Mouse (Mus musculus) regulatory T cell (primary cell): Measurements from ENCODE around the gene Pga5.

Experiments used
- in situ Hi-C: fragments of 300-600 bp; cut with MboI, MseI; formaldehyde crosslinking; loops from one replicate; pipeline ENCODE4 v1.15.1; 2025; ENCODE audit warnings: high pct_unique_total_duplicates

Gene Pga5

DNA sequence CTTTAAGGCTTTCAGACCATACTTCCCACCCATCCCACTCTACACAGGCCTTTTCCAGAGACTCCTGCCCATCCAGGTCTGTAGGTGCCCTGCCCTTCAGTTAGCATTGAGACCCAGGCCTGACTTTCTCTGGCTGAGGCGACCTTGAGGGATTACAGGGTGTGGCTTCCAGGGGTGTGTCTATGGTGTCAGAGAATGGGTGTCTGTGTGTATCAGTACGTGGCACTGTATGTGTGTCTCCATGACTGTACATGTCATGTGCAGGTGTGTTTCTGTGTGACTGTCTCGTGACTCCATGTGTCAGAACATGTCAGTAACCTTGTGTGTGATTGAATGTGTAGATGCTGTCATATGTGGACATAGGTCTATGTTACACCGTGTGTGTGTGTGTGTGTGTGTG is 6.6 kb downstream of the Pga5 start:
- in situ Hi-C loops, result loop anchor here (25.0 kb wide), 1 partner anchor 991 kb away; the partner anchor contains the start of gene Oosp2

DNA sequence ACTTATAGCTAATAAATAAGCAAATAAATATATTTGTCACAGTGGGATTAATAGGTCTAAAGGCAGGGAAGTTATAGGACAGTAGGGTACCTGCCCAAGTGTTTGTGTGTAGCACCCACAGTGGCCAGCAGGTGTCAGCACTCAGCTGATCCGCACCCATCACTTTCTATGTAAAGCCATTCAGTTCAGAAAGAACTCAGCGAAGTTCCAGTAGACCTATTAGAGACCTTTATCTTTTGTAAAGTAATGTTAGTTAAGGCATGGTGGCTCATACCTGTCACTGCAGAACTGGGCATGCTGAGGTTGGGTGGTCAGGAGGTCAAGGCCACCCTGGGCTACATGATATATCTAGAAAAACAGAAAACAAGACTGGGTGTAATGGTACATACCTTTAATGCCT is 12.4 kb downstream of the Pga5 start:
- in situ Hi-C loops, result loop anchor here (5.0 to 25.0 kb wide), 3 partner anchors 297 to 997 kb away; partner anchors contain the start of gene Oosp2

DNA sequence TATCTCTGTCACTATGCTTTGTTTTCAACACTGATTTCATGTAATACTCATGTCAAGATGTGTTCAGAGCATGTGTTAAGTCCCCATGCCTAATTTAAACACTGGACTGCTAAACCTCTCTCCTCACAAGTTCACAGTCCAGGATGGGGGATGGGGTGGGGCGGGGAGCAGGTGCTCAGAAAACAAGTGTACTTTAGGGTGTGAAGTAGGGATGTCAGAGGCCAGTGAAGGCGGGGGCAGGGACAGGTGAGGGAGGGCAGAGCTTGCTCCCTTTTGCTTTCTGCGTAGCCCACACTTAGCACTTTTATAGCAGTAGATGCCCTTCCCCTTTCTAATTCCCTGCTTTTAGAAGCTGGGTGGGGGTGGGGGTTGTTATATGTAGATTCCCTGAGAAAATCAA is 12.8 kb downstream of the Pga5 start:
- in situ Hi-C loops, result loop anchor here (5.0 to 25.0 kb wide), 3 partner anchors 297 to 997 kb away; partner anchors contain the start of gene Oosp2

DNA sequence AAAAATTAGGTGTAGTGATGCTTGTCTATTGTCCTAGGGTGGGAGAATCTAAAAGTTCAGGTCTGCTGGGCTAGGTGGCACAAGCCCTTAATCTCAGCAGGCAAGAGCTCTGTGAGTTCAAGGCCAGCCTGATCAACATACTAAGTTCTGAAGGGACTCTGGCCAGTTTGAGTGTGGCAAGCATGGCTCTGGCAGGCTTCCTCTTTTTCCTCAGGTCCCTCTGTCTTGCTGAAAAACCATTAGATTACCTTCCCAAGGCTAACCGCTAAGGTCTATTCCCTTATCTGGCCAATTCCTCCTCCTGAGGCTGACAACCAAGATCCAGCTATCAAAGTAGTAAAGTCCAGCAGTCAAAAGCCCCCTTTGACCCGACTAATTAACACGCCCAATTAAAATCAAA is 15.2 kb downstream of the Pga5 start:
- in situ Hi-C loops, result loop anchor here (10.0 to 25.0 kb wide), 2 partner anchors 642 to 1000 kb away; partner anchors contain the start of gene Oosp2

DNA sequence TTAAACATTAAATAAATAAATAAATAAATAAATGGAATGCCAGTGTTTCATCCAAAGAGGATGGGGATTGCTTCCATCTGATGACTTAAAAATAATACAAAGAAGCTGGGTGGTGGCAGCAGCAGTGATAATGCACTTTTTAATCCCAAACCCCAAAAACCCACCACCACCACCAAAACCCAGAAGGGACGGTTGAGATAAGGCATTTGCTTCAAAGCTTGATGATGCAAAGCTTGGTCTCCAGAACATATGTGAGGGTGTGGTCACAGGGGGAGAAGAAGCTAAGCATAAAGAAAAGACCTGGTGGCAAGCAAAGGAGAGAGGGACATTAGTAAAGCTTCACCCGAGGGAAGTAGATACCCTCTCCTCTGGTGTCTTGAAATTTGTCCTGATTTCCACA is 16.0 kb downstream of the Pga5 start:
- in situ Hi-C loops, result loop anchor here (10.0 to 25.0 kb wide), 2 partner anchors 643 to 1000 kb away; partner anchors contain the start of gene Oosp2

DNA sequence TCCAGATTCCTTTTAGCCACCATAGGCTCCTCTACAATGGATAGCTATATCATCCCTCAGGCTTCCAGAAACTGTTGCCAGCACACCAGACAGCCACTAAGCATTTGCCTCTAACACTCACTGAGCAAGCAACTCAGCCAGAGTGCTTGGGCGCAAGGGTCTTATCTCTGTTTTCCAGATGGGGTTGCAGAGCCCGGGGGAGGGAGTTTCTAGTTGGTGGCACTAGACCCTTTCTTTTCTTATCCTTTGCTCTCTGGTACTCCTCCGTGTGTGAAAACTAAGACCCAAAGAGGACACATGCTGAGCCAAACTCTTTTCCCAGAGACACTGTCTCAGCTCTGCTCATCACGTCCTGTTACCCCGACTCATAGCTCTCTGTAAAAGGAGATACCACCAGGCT is 16.5 kb downstream of the Pga5 start:
- in situ Hi-C loops, result loop anchor here (10.0 to 25.0 kb wide), 2 partner anchors 643 to 1001 kb away; partner anchors contain the start of gene Oosp2

DNA sequence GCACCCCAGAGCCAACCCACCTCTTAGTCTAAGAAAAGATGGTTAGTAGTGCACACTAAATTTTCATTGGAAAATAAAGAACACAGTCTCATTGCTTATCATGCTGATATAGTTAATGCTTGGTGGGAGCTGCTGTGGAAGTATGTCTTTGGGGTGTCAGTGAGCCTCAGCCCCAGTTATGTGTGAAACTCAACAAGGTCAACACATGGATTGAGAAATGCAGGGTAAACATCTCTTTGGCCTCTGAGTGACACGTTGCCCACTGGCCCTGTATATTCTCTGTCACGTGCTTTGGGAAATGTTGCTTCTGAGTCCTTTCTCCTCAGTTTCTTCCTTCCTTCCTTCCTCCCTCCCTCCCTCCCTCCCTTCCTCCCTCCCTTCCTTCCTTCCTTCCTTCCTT is 19.5 kb downstream of the Pga5 start:
- in situ Hi-C loops, result loop anchor here (10.0 to 25.0 kb wide), 2 partner anchors 1004 to 1176 kb away; partner anchors contain the start of genes Olfr1417 and Oosp2

DNA sequence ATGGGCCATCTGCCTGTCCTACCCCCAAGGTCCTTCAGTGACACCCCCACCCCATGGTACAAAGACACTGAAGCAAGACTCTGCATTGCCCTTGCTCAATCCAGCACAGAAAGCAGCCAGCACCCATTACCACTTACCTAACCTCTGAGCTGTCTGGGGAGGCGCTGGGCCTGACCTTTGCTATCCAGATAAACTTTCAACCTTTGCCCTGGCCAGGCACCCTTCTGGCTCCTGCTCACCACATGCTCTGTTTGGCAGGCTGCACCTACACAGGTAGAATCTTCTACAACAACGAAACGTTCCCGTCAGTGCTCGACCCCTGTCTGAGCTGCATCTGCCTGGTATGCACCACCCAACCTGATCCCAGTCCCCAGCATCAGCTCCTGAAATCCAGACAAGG is 20.1 kb downstream of the Pga5 start:
- in situ Hi-C loops, result loop anchor here (10.0 to 25.0 kb wide), 2 partner anchors 1005 to 1177 kb away; partner anchors contain the start of genes Olfr1417 and Oosp2

DNA sequence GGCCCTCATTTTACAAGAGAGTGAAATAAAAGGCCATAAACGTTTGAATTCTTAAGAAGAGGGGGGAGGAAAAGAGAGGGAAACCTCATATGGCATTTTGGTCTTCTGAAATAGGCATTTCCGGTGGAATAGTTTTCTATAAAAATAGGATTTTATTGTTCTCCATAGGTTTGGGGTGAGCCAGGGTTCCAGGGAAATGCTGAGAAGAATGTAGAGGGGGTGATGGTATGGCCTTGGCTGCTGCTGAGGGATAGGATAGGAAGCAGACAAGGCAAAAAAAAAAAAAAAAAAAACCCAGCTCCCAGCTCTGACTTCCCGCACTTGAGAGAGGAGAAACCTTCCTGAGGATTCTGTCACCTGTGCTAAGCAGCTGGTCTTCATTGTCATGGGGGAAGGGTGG is 21.8 kb downstream of the Pga5 start:
- in situ Hi-C loops, result loop anchor here (10.0 to 25.0 kb wide), 2 partner anchors 1006 to 1179 kb away; partner anchors contain the start of genes Olfr1417 and Oosp2

DNA sequence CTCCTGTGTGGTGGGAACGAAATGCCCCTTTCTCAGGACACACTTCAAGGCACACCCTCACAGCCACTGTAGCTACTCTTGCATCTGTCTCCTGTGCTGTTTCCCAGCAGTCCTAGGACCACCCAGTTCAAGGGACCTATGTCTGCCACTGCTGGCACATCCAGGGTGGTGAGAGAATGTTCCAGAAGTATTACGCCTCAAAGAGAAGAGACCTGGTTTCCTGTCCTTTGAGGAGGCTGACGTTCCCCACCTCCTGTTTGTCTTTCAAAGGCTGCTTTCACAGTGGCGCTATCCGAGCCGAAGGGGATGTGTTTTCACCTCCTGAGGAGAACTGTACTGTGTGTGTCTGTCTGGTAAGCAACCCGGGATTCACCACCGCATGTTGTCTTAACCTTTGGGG is 29.7 kb downstream of the Pga5 start:
- in situ Hi-C loops, result no loop called here

DNA sequence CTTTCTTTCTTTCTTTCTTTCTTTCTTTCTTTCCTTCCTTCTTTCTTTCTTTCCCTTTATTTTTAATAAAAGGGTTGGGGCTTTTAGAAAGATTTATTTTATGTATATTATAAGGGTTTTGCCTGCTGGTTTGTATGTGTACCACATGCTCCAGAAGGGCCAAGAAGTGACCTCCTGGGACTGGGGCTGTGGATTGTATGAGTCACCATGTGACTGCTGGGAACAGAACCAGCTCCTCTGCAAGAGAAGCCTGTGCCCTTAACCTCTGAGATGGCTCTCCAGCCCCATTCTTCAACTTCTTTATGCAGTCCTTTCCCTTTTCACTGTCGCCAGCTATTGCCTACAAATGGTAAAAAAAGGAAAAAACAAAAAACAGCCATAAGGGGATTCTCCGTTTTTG is 32.3 kb downstream of the Pga5 start:
- in situ Hi-C loops, result no loop called here

DNA sequence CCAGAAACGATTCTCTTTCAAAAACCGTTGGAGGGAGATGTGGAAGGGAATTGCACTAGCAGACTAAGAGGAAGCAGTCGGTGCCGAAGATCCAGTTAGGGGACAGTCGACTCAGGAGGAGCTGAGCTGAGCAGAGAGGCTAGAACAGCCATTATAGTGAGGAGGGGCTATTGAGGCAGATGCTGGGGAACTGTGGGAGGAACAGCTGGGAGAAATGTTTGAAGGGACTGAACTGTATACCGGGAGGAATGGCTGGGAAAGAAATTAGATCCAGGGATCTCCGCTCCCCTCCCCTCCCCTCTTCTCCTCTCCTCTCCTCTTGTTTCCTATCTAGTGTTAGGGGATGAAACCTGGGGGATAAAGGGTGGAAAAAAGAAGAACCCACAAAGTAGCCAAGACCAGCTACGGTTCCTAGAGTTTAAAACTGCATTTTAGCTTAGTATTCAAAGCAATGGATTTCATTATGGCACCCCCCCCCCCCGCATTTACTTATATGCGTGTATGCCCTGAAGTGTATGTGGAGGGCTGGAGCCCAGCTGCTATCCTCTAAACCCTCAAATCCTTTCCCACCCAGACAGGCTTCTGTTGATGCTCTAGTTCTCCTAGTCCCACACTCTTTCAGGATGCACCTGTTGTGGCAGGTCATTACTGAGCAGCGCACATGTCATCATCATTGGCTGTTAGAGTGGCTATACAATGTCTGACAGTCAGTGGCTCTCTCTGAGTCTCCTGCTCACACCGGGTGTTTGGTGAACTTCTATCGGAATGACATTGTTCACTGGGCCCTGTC is 37.1 kb downstream of the Pga5 start:
- in situ Hi-C loops, result no loop called here

DNA sequence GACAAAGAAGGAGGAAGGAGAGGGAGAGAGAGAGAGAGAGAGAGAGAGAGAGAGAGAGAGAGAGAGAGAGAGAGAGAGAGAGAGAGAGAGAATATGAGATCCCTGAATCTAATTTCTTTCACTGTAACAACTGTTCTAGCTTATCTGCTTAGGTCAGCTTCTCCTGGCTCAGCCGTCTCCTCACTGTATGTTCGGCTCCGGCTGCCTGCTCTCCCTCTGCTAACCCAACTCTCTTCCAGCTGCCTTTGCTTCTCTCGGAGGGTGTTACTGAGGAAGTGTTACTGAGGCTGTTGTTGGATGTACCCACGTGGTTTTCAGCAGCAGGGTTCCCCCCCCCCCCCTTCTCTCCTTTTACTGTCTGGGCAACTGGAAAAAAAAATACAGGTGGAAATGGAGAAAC is 37.8 kb downstream of the Pga5 start:
- in situ Hi-C loops, result no loop called here

DNA sequence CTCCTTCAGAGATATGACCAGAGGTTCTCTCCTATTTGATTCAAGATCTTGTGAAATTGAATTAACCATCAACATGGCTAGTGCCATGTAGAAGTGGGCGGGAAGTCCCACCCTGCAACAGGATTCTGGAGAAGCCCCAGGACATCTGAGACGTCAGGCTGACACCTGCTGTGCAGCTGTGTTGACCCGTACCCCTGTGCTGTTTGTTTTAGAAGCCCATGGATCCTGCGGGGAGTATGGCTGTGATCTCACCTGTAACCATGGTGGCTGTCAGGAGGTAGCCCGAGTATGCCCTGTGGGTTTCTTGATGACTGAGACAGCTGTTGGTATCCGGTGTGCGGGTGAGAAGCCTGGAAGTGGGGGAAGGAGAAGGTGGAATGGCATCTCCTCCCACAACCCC is 40.0 kb downstream of the Pga5 start:
- in situ Hi-C loops, result no loop called here

DNA sequence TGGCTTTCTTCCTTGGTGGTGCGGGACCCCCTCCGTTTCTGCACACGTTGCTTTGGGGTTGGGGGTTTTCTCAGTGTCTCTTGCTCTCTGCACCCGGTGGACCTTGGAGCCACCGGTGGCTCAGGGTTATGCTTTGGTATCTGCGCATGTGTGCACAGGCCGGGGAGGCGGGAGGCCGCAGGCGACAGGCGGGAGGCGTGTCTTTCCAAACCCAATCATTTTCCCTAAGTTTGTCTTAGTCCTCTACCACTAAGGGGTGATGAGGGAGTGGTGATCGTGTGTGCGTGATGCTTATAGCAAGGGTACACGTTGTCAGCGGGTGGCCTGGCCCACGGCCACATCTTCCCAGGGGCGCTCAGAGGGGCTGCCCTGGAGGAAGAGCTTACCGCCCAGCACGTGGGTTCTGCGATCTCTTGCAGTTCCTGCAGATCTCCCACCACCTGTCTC is 43.0 kb downstream of the Pga5 start:
- in situ Hi-C loops, result no loop called here

DNA sequence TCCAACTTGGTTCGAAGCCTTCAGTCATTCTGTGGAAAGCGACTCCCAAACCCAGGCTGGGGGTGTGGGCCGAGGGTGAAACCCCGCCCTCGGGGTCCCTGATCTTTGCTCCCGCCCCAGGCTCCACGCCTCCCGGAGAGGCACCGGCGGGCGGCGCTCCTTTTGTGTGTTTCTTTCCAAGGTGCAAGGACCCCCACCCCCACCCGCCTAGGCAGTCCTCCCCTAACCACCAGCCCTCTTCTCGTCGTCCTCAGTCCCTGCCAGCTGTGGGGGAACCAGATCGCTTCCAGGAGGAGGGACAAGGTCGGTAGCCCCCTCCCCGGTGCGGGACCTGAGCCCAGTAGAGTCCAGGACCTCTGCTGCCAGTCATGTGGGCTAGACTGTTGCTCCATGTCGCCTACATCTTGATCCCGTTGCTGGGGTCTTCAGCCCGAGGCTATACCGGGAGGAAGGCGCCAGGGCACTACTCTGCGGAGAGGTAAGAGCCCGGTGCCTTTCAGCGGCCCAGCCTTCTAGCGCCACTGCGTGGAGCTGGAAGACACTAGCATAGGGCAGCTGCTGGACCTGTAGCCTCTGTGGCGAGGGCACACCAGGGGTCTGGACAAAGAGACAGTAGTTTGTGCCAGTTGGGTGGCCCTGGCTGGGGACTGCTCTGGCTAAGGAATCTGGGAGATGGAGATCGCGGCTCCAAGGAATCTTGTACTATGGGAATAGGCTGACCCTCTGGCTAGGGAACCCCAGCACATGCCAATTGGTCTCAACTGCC is 43.6 kb downstream of the Pga5 start, which contains the start of gene Vwce:
Vwce (plus strand) TSS at position 108 of the 766 bp plus-strand sequence.
- in situ Hi-C loops, result no loop called here
